Mouse (Mus musculus): ENCODE measurements at regions not wholly inside any gene's neighbourhood (a gene's known extent, or its start where the extent isn't known, plus 50 kb on each side); places are given as distances from the start of the nearest gene placed in this dataset.

- TF ChIP-seq GATA1 (IDR thresholded peaks at IDR 0.05; ENCODE audit: low read depth, low read length) (no peak), ZC3H11A (IDR thresholded peaks at IDR 0.05; ENCODE audit: low read depth, low read length) (no peak), NELFE (IDR thresholded peaks at IDR 0.05; ENCODE audit: low read depth, low read length) (no peak), CTCF (IDR thresholded peaks at IDR 0.05 in 2 of 3, conservative IDR thresholded peaks at IDR 0.05 in 1 of 3; ENCODE audit: control insufficient read depth in 1 of 3, insufficient read depth in 1 of 3, low read depth in 2 of 3, low read length in 3 of 3, poor library complexity in 1 of 3, severe bottlenecking in 1 of 3) (no peak), EP300 (IDR thresholded peaks at IDR 0.05; ENCODE audit: low read depth in 1 of 2, low read length in 2 of 2) (no peak), USF2 (IDR thresholded peaks at IDR 0.05; ENCODE audit: borderline replicate concordance in 1 of 2, insufficient read depth in 1 of 2, low read depth in 1 of 2, low read length in 2 of 2) (no peak), TCF12 (IDR thresholded peaks at IDR 0.05; ENCODE audit: low read depth, low read length) (no peak), USF1 (IDR thresholded peaks at IDR 0.05; ENCODE audit: low read depth, low read length) (no peak), MXI1 (IDR thresholded peaks at IDR 0.05; ENCODE audit: low read depth, low read length) (no peak), POLR2A (IDR thresholded peaks at IDR 0.05; ENCODE audit: control insufficient read depth in 1 of 2, insufficient read depth in 1 of 2, low read depth in 1 of 2, low read length in 2 of 2, poor library complexity in 1 of 2) (no peak), ZMIZ1 (IDR thresholded peaks at IDR 0.05; ENCODE audit: low read depth, low read length) (no peak), RCOR1 (IDR thresholded peaks at IDR 0.05; ENCODE audit: low read depth, low read length) (no peak), E2F4 (IDR thresholded peaks at IDR 0.05; ENCODE audit: borderline replicate concordance, low read depth, low read length) (no peak)
Measured at GRCm38 (mm10) chr13:118086306-118086705, 300.1 kb upstream of the B430218F22Rik start.

All from MEL (cell line).